Mouse (Mus musculus) liver, embryonic 11.5 days (tissue): ENCODE data around the gene Cdk19. TPM values are rescaled to one million over a fixed set of nuclear protein-coding genes. Genes with fewer than 3 reads are reported as not detected.
"Not testable (repeated sequence)": the region's sequence is repeated elsewhere in the genome, so short reads cannot be mapped to it uniquely, and the experiment has no call there.

ENCODE experiments used
- ATAC-seq: fragments of 200-750 bp; cut with Nextera tagmentation; replicated peaks from 2 replicates; pipeline ENCODE4 v1.8.0; 2017; ENCODE audit warnings: moderate number of reproducible peaks, mild to moderate bottlenecking, moderate TSS enrichment, moderate library complexity; ENCODE audit not compliant: low FRiP score
- DNase-seq: peaks from one replicate; pipeline ENCODE4 v3.0.0-alpha.2; 2017; ENCODE audit warnings: low spot score
- H3K27ac ChIP-seq: fragments of 300-500 bp; sonication (generic); 2 replicates; pipeline ENCODE4 v1.5.1; 2014; ENCODE audit warnings: mild to moderate bottlenecking, low read depth, low read length, control low read depth
- H3K27me3 ChIP-seq: fragments of 300-500 bp; sonication (generic); replicated peaks from 2 replicates; pipeline ENCODE4 v1.6.1; 2014; ENCODE audit warnings: low read length, mixed read lengths; ENCODE audit not compliant: control insufficient read depth, insufficient read depth
- H3K36me3 ChIP-seq: fragments of 300-500 bp; sonication (generic); 2 replicates; pipeline ENCODE4 v1.6.1; 2014; ENCODE audit warnings: mild to moderate bottlenecking, low read length, moderate library complexity, mixed read lengths; ENCODE audit not compliant: control insufficient read depth, insufficient read depth
- H3K4me1 ChIP-seq: fragments of 300-500 bp; sonication (generic); replicated peaks from 2 replicates; pipeline ENCODE4 v1.6.1; 2014; ENCODE audit warnings: low read length, mixed read lengths; ENCODE audit not compliant: control insufficient read depth, insufficient read depth
- H3K4me2 ChIP-seq: fragments of 300-500 bp; sonication (generic); 2 replicates; pipeline ENCODE4 v1.6.1; 2014; ENCODE audit warnings: mild to moderate bottlenecking, control low read depth, moderate library complexity
- H3K4me3 ChIP-seq: fragments of 300-500 bp; sonication (generic); 2 replicates; pipeline ENCODE4 v1.5.1; 2014; ENCODE audit warnings: low read depth, low read length, control low read depth
- H3K9ac ChIP-seq: fragments of 300-500 bp; sonication (generic); 2 replicates; pipeline ENCODE4 v1.6.1; 2014; ENCODE audit warnings: low read depth, low read length, control low read depth
- H3K9me3 ChIP-seq: fragments of 300-500 bp; sonication (generic); 2 replicates; pipeline ENCODE4 v1.6.1; 2016; ENCODE audit warnings: low read length, inconsistent platforms, mixed read lengths; ENCODE audit not compliant: control insufficient read depth
- WGBS: fragments of 180-500 bp; shearing (Covaris S2); extraction: QIAGEN DNeasy Blood & Tissue Kit; methylation state at CpG from one replicate; pipeline ENCODE4 v1.1.7; 2014; 5-methylcytosine and 5-hydroxymethylcytosine counted together
- polyA plus RNA-seq: library from polyadenylated mRNA; unstranded; fragments of >200 nt; fragmentation: Nextera tagmentation; extraction: Ambion mirVana; gene quantifications from 2 replicates; pipeline ENCODE4 v1.2.1, GENCODE M21; 2014

The Cdk19 gene
- polyA plus RNA-seq, 1 experiment from 2014 or later = 4.6 TPM

DNA sequence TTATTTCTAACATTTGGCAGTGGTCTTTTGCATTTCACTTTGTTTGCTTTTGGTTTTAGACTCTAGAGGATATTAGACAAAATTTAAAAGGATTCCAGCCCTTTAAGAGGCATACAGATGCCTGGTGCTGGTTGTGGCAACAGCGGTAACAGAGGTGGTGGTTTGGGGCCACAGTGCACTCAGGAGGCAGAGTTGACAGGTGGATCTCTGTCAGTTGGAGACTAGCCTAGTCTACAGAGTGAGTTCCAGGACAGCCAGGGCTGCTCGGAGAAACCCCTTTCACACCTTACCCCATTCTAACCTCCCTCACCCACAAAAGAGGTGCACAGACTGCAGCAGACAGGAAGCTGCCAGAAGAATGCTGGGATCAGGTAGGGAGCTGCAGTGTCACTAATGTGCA, 82.4 kb downstream of the Cdk19 start:
- Histone ChIP-seq H3K4me1 (no peaks in the 10 kb centered on the region; the same call in none of the 2 replicates), H3K27ac (no peak overlapping the region), H3K9me3 (no peaks in the 10 kb centered on the region), H3K4me2 (no peak overlapping the region), H3K4me3 (no peak overlapping the region), H3K27me3 (no peaks in the 10 kb centered on the region), H3K9ac (no peak overlapping the region), H3K36me3 (no peaks in the 10 kb centered on the region)
- ATAC-seq (no peak), DNase-seq (no peak)
- 72% methylated on average over 2 of the region's 2 CpGs for WGBS

DNA sequence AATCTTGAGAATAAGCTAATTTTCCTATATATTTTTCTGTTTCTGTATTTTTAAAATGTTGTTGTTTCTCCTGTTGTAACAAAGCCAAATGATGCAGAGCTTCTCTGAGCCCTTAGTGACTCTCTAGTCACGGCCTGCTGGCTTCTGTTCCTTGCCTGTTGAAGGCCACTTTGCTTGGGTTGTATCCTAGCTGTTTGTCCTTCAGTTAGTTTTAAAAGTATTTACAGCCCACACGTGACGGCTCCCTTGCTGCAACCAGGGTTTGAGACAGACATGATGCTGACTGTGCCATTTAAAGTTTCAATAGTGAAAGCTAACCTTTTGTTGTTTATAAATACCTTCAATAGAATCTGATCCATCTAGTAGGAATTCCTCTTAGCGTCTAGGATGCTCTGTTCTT, 83.3 kb downstream of the Cdk19 start:
- DNase-seq = no peak
- no peak for ATAC-seq
- WGBS = 64% methylated on average over 4 of the region's 4 CpGs
- Histone ChIP-seq H3K27me3 (no peaks in the 10 kb centered on the region), H3K9me3 (no peaks in the 10 kb centered on the region), H3K4me1 (no peaks in the 10 kb centered on the region; the same call in none of the 2 replicates), H3K36me3 (no peaks in the 10 kb centered on the region), H3K4me2 (no peak overlapping the region), H3K4me3 (no peak overlapping the region), H3K9ac (no peak overlapping the region), H3K27ac (no peak overlapping the region)

DNA sequence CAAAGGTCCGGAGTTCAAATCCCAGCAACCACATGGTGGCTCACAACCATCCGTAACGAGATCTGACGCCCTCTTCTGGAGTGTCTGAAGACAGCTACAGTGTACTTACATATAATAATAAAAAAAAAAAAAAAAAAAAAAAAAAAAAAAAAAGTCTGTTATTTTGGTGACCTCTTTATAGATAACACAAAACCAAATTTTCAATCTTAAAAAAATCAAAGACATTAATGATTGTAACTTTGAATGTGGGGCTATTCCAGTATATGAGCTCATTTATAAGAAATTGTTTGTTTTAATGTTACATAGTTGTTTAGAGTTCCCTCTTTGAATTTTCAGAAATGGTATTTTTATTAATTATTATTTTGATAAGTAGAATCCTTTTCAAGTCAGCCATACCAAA, 85.1 kb downstream of the Cdk19 start:
- not testable (repeated sequence) for H3K9ac ChIP-seq, ATAC-seq, DNase-seq, H3K4me2 ChIP-seq, H3K27ac ChIP-seq, H3K9me3 ChIP-seq, H3K27me3 ChIP-seq, H3K4me3 ChIP-seq, H3K4me1 ChIP-seq, H3K36me3 ChIP-seq
- 89% methylated on average over 3 of the region's 4 CpGs for WGBS

DNA sequence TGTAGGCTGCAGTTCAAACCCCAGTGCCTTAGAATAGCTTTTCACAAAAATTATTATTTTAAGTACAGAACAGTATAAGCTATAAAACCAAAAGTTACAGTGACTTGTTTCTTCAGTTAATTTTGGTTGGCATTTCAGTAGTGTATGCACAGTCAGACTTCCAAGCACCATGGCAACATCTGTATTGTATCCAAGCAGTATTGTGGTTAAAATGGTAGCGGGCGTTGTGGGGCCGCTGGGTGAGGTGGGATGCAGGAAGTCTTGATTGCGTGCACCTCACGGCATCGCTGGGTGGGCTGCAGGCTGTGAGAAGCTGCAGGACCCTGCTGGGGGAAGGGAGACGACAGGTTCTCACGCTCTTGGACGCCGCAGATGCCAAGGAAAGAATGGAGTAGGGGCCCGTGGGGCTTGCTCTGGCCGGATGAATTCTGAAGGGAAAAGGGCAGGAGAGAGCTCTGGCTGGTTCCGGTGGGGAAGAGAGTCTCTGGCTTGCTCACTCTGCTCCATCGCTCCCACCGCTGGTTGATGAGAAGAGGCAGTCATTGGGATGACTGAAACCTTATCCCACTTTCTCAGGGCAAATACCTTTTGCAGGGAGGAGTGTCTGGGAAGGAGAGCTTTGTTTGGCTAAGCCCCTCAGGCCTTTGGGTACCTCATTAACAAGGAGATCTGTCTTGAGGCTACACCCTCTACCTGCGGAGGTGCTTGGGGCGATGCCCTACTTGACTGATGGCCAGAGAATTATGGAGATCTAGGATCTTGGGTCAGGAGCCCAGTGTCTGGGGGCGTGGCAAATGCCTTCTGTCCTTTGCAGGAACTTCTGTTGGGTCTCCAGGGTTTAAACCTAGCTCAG, 86.1 kb downstream of the Cdk19 start:
- no peak overlapping the region for H3K27ac ChIP-seq
- no peak for ATAC-seq
- no peaks in the 10 kb centered on the region for H3K9me3 ChIP-seq
- H3K4me2 ChIP-seq = peak overlapping the region; percentile 42
- H3K4me1 ChIP-seq = peaks cover 3% of the 10 kb centered on the region
- H3K36me3 ChIP-seq = no peaks in the 10 kb centered on the region
- no peak overlapping the region for H3K9ac ChIP-seq
- no peaks in the 10 kb centered on the region for H3K27me3 ChIP-seq
- 31% methylated on average over 18 of the region's 18 CpGs for WGBS
- H3K4me3 ChIP-seq = no peak overlapping the region
- DNase-seq = no peak

DNA sequence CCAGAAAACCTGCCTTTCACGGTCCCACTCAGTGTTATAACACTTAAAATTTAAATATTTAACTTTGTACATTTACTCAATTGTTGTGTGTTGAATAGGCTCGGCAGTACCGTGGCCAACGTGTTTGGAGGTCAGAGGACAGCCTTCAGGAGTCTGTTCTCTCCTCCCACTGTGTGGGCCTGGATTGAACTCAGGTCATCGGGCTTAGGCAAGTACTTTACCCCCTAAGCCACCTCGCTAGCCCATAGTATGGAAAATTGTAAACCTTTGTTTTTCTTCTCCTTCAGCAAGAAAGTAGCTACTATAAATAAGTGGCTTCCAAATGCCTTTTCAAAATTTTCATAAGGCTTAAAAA, 86.7 kb downstream of the Cdk19 start:
- Histone ChIP-seq H3K9me3 (no peaks in the 10 kb centered on the region), H3K27ac (no peak overlapping the region), H3K36me3 (no peaks in the 10 kb centered on the region), H3K4me3 (no peak overlapping the region), H3K9ac (no peak overlapping the region), H3K4me1 (peaks cover 3% of the 10 kb centered on the region), H3K4me2 (no peak overlapping the region), H3K27me3 (no peaks in the 10 kb centered on the region)
- 68% methylated on average over 6 of the region's 6 CpGs for WGBS
- DNase-seq = no peak
- ATAC-seq = no peak

DNA sequence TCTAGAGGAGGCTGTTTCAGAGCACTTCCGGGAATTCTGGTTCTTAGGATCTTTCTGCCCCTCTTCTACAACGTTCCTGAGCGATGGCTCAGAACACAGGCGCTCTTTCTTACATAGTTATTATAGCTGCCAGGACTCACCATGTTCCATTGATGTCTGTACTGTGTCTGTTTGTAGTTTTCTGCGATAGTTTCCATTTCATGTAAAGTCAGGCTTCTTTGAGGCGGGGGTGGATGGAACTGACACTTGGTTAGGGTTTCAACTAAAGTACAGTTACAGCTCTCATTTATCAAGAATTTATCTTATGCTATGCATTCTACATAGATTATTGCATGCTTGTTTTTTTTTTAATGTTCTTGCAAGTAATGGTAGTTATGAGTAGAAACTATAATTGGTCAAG, 89.3 kb downstream of the Cdk19 start:
- Histone ChIP-seq H3K27ac (no peak overlapping the region), H3K36me3 (no peaks in the 10 kb centered on the region), H3K9ac (no peak overlapping the region), H3K4me1 (peaks cover 3% of the 10 kb centered on the region; the same call in 1 of the 2 replicates), H3K4me2 (no peak overlapping the region), H3K9me3 (no peaks in the 10 kb centered on the region), H3K4me3 (no peak overlapping the region), H3K27me3 (no peaks in the 10 kb centered on the region)
- no peak for ATAC-seq
- no peak for DNase-seq
- 73% methylated on average over 6 of the region's 6 CpGs for WGBS

DNA sequence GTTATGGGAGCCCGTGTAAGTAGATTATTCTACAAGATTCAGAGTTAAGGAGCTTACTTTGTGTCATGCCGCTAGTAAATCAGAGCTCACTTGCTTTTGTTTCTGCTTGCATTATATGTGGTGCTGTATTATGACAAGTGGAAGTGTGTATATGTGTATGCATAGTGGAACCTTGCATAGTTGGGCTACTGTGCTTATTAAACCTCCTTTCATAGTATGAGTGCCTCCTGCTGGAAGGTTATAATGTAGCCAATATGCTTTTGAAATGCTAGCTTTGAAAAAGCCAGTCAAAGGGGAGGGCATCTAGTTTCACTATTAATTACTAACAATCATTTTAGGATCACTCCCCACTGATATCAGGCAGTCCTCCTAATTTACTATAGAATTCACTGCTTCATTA, 89.7 kb downstream of the Cdk19 start:
- WGBS = 80% methylated on average over 2 of the region's 2 CpGs
- H3K4me1 ChIP-seq = peaks cover 3% of the 10 kb centered on the region; the same call in 1 of the 2 replicates
- ATAC-seq = no peak

DNA sequence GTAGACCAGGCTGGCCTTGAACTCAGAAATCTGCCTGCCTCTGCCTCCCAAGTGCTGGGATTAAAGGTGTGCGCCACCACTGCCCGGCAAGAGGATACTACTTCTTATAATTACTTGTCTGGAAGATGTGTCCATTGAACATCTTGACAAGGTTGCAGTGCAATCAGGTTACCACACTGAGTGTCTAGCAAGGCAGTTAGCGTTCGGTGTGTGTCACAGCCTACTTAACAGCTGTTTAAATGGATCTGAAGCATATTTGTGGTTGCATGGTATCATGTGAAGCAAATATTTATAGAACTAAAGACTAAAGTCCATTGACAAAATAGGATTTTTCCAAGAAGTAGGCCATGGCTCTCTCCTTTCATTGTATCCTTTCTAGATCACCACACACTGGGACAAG, 90.8 kb downstream of the Cdk19 start:
- no peak overlapping the region for H3K9ac ChIP-seq
- H3K4me3 ChIP-seq = no peak overlapping the region
- H3K4me1 ChIP-seq = peaks cover 3% of the 10 kb centered on the region; the same call in 1 of the 2 replicates
- H3K27ac ChIP-seq = no peak overlapping the region
- H3K27me3 ChIP-seq = no peaks in the 10 kb centered on the region
- 90% methylated on average over 4 of the region's 4 CpGs for WGBS
- no peak overlapping the region for H3K4me2 ChIP-seq
- H3K36me3 ChIP-seq = no peaks in the 10 kb centered on the region
- H3K9me3 ChIP-seq = no peaks in the 10 kb centered on the region
- ATAC-seq (no peak), DNase-seq (no peak)

More for the DNA sequence above, 89.7 kb downstream of the Cdk19 start:
- H3K9ac ChIP-seq = no peak overlapping the region
- H3K27ac ChIP-seq = no peak overlapping the region
- no peaks in the 10 kb centered on the region for H3K36me3 ChIP-seq
- no peaks in the 10 kb centered on the region for H3K27me3 ChIP-seq
- H3K4me2 ChIP-seq = no peak overlapping the region
- no peak for DNase-seq
- no peak overlapping the region for H3K4me3 ChIP-seq
- H3K9me3 ChIP-seq = no peaks in the 10 kb centered on the region

DNA sequence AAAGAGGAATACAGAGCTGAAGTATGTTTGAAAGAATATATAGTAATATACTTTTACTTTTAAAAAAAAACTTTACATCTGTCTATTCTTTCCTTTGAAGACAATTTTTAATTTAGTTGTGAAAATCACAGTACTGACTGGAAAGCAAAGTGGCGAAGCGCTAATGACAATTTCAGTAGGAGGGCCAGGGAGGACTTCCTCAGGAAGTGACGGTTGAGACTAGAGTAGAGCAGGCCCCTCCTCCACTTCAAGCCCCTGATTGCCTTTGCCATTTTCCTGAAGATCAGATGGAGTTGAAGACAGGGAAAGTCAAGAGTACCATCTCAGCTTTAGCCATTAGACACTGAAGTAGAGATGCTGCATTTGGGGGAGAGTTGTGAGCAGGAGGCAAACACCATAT, 92.6 kb downstream of the Cdk19 start:
- no peak overlapping the region for H3K9ac ChIP-seq
- H3K4me3 ChIP-seq = no peak overlapping the region
- DNase-seq (no peak), ATAC-seq (no peak)
- H3K4me1 ChIP-seq = peaks cover 3% of the 10 kb centered on the region; the same call in 1 of the 2 replicates
- 65% methylated on average over 3 of the region's 3 CpGs for WGBS
- H3K9me3 ChIP-seq = no peaks in the 10 kb centered on the region
- no peak overlapping the region for H3K27ac ChIP-seq
- H3K27me3 ChIP-seq = no peaks in the 10 kb centered on the region
- no peaks in the 10 kb centered on the region for H3K36me3 ChIP-seq
- no peak overlapping the region for H3K4me2 ChIP-seq
